Mouse (Mus musculus) embryo, embryonic 10 days (tissue): ENCODE measurements at regions not wholly inside any gene's neighbourhood (a gene's known extent, or its start where the extent isn't known, plus 50 kb on each side); places are given as distances from the start of the nearest gene placed in this dataset.

Experiments
- DNase-seq: peaks from one replicate; pipeline ENCODE4 v3.0.0-alpha.2; 2015; ENCODE audit warnings: low spot score

DNA sequence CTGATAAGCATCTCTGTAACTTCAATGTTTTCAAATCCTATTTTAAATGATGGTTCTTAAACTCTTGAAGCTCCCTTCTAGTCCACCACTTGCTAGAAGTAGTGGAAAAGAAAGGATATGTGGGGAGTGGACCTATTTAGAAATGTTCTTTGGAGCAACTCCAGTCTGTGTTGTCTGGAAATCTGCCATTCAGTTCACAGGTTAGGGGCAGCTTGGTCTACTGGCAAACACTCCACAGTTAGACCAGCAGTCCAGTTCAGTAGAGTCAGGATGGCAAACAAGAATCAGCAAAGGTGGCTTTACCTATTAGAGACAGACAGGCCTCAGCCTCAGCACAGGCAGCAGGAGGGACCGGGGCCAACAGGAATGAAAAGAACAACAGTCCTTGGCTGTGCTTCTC is 67.3 kb upstream of the Dpyd start:
- DNase-seq = no peak

DNA sequence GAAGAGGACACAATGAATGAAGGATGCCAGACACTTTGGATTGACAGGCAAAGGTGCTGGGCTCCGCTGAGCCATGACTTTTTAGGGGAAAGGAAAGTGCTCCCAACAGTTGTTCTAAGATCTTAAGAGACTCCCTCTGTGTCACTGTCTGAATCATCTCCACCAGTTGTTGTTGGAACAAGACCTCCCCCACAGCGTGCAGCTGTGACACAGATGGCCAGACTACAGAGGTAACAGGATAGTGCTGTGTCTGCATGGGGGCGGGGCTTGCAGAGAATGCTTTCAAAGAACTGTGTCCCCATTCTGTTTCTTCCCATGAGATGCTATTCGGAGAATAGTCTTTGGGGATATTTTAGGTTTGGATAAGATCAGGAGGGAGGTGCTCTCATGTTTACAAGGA is 61.7 kb upstream of the Dpyd start:
- peak; percentile 80 for DNase-seq

DNA sequence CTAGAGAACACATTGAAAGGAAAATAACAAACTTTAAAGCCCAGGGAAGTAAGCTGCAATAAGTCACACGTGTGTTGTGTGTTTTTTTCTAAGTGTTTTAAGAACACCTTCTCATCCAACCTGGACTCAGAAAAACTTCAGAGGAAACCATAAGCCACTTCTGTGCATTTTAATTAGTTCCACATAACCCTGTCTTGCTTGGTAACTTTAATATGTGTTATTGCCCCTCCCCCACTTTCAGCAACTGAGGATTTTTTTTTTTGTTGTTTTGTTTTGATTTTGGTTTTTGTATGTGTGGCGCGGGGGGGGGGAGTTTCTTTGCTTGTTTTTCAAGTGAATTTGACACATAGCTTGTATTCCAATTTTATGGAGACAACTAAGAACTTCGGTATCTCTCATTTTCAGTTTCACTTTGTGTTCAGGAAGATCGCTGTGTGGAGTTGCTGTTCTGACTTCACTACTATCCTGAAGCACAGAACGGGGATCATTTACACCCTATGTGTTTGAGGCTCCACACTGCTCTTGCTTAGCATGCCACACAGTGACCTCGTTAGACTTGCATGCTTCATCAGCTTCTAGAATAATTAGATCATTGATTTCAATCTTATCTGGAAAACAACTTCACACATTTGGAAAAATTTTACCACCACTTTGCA is 54.2 kb upstream of the Dpyd start:
- DNase-seq = no peak

DNA sequence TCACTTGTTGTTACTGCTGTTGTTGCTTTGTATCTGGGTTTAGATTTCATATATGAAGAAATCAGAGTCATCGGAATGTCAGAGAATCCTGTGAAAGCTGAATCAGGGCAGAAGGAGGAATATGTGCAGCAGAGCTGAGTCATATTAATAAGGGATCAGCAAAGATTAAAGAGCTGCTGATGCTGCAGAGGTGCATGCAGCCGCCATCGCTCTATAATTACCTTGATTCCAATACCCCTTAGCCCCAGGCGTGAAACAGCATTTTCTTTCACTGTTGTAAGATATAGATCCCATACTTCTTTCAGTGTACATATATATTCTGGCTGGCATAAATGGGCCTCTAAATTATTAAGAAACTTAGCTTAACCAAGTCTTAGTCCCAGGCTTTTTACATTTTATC is 51.1 kb upstream of the Dpyd start:
- no peak for DNase-seq

DNA sequence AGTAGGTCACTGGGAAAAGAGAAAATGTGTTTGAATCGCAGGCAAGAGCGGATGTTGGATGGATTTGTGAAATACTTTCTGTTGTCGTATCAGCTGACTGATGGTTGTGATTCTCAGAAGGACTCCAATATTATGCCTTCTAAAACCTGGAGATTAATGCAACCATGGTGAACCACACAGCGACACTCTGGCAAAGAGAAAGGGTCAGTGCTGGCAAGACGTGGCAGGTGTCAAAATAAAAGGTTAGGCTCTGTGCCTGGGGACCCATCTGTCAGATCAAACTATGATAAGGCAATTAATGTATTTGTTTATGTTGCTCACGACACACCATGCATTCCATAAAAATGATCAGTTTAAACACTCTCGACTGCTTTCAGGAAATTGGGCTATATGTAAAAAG is 50.0 kb upstream of the Dpyd start:
- DNase-seq = no peak
